Mouse (Mus musculus): ENCODE data around the gene Kcnma1.

Kcnma1 gene

GRCm38 (mm10) chr14:23517374-23517773 lies 496.9 kb downstream of the Kcnma1 start:
- DNase-seq: no peak

GRCm38 (mm10) chr14:23509792-23510191 lies 504.5 kb downstream of the Kcnma1 start:
- DNase-seq: no peak

GRCm38 (mm10) chr14:23502236-23502790 lies 512.0 kb downstream of the Kcnma1 start:
- no peak for DNase-seq

- no peak for DNase-seq
Observed at GRCm38 (mm10) chr14:23496801-23497200, 517.5 kb downstream of the Kcnma1 start.

GRCm38 (mm10) chr14:23496236-23496740 lies 518.0 kb downstream of the Kcnma1 start:
- no peak for DNase-seq

GRCm38 (mm10) chr14:23494496-23494800 lies 519.8 kb downstream of the Kcnma1 start:
- DNase-seq: no peak

- no peak for DNase-seq
Observed at GRCm38 (mm10) chr14:23493750-23494495, 520.4 kb downstream of the Kcnma1 start.

- no peak for DNase-seq
Observed at GRCm38 (mm10) chr14:23492581-23493360, 521.5 kb downstream of the Kcnma1 start.

GRCm38 (mm10) chr14:23491359-23491758 lies 522.9 kb downstream of the Kcnma1 start:
- no peak for DNase-seq

GRCm38 (mm10) chr14:23486687-23487086 lies 527.6 kb downstream of the Kcnma1 start:
- DNase-seq: no peak

- no peak for DNase-seq
Observed at GRCm38 (mm10) chr14:23485802-23486500, 528.3 kb downstream of the Kcnma1 start.

- no peak for DNase-seq
Observed at GRCm38 (mm10) chr14:23475129-23475528, 539.2 kb downstream of the Kcnma1 start.

GRCm38 (mm10) chr14:23470071-23470470 lies 544.2 kb downstream of the Kcnma1 start:
- no peak for DNase-seq

GRCm38 (mm10) chr14:23465135-23465534 lies 549.2 kb downstream of the Kcnma1 start:
- DNase-seq: peak in 1 of 2 experiments; percentile 3

GRCm38 (mm10) chr14:23458560-23458959 lies 555.7 kb downstream of the Kcnma1 start:
- DNase-seq: peak in 1 of 2 experiments; percentile 9

GRCm38 (mm10) chr14:23451681-23452080 lies 562.6 kb downstream of the Kcnma1 start:
- DNase-seq: no peak

- no peak for DNase-seq
Observed at GRCm38 (mm10) chr14:23437467-23437866, 576.8 kb downstream of the Kcnma1 start.

GRCm38 (mm10) chr14:23435861-23436260 lies 578.4 kb downstream of the Kcnma1 start:
- no peak for DNase-seq

- no peak for DNase-seq
Observed at GRCm38 (mm10) chr14:23430006-23430405, 584.3 kb downstream of the Kcnma1 start.

- no peak for DNase-seq
Observed at GRCm38 (mm10) chr14:23429043-23429442, 585.2 kb downstream of the Kcnma1 start.

- DNase-seq: no peak
Observed at GRCm38 (mm10) chr14:23422481-23423040, 591.7 kb downstream of the Kcnma1 start.

- no peak for DNase-seq
Observed at GRCm38 (mm10) chr14:23418955-23419354, 595.3 kb downstream of the Kcnma1 start.

GRCm38 (mm10) chr14:23407051-23407450 lies 607.2 kb downstream of the Kcnma1 start:
- no peak for DNase-seq

Measured in thymus, postnatal 36 days (tissue).